Mouse (Mus musculus) myocyte (in vitro differentiated cells): Measurements from ENCODE around the gene Esrra.

Source experiments
- CEBPB ChIP-seq: IDR thresholded peaks from 2 replicates; pipeline ENCODE4 v1.6.1; 2011; ENCODE audit warnings: mild to moderate bottlenecking, moderate library complexity; ENCODE audit not compliant: poor library complexity, insufficient read depth, severe bottlenecking
- E2F4 ChIP-seq: IDR thresholded peaks from one replicate; pipeline ENCODE4 v1.6.1; 2011; ENCODE audit warnings: mild to moderate bottlenecking, control low read depth, moderate library complexity; ENCODE audit not compliant: insufficient read depth
- MAX ChIP-seq: IDR thresholded peaks from one replicate; pipeline ENCODE4 v1.6.1; 2011; ENCODE audit warnings: low read depth, mild to moderate bottlenecking, control low read depth
- MYOD1 ChIP-seq, 3 experiments: IDR thresholded peaks; one replicate each; pipeline ENCODE4 v1.6.1; 2011; ENCODE audit warnings: control low read depth in 2 of 3, low read depth in 2 of 3, mild to moderate bottlenecking in 2 of 3, moderate library complexity in 1 of 3; ENCODE audit not compliant: insufficient read length in 2 of 3, control insufficient read depth in 1 of 3
- MYOG ChIP-seq, 3 experiments: IDR thresholded peaks; one replicate each; pipeline ENCODE4 v1.6.1; 2011; ENCODE audit warnings: control low read depth in 2 of 3, low read depth in 2 of 3, mild to moderate bottlenecking in 2 of 3; ENCODE audit not compliant: insufficient read length in 2 of 3, control insufficient read depth in 1 of 3, insufficient read depth in 1 of 3
- POLR2A ChIP-seq: IDR thresholded peaks from one replicate; pipeline ENCODE4 v1.6.1; 2011; ENCODE audit warnings: low read depth, mild to moderate bottlenecking, control low read depth, moderate library complexity; ENCODE audit not compliant: insufficient read length
- POLR2AphosphoS2 ChIP-seq: IDR thresholded peaks from one replicate; pipeline ENCODE4 v1.6.1; 2011; ENCODE audit warnings: low read depth, control low read depth; ENCODE audit not compliant: insufficient read length
- SRF ChIP-seq: IDR thresholded peaks from one replicate; pipeline ENCODE4 v1.6.1; 2011; ENCODE audit warnings: low read depth; ENCODE audit not compliant: control insufficient read depth, insufficient read length
- TCF12 ChIP-seq: IDR thresholded peaks from one replicate; pipeline ENCODE4 v1.6.1; 2011; ENCODE audit warnings: mild to moderate bottlenecking, control low read depth; ENCODE audit not compliant: poor library complexity, insufficient read depth, severe bottlenecking
- USF1 ChIP-seq: IDR thresholded peaks from one replicate; pipeline ENCODE4 v1.6.1; 2011; ENCODE audit warnings: low read depth, mild to moderate bottlenecking, control low read depth, moderate library complexity

- TF ChIP-seq SRF: no peak
- no peak for TF ChIP-seq POLR2A
- TF ChIP-seq E2F4: no peak
- no peak for TF ChIP-seq USF1
- no peak for TF ChIP-seq MAX
- TF ChIP-seq MYOD1 (IDR thresholded peaks at IDR 0.05; ENCODE audit: control insufficient read depth in 1 of 3, insufficient read length in 2 of 3, low read depth in 2 of 3): no peak
- TF ChIP-seq POLR2AphosphoS2: no peak
- no peak for TF ChIP-seq MYOG (IDR thresholded peaks at IDR 0.05; ENCODE audit: control insufficient read depth in 1 of 3, insufficient read depth in 1 of 3, insufficient read length in 2 of 3, low read depth in 2 of 3)
- TF ChIP-seq CEBPB: no peak
- no peak for TF ChIP-seq TCF12
Measured at GRCm38 (mm10) chr19:6875834-6876233, 45.8 kb downstream of the Esrra start.
